In the genomic region with DNA sequence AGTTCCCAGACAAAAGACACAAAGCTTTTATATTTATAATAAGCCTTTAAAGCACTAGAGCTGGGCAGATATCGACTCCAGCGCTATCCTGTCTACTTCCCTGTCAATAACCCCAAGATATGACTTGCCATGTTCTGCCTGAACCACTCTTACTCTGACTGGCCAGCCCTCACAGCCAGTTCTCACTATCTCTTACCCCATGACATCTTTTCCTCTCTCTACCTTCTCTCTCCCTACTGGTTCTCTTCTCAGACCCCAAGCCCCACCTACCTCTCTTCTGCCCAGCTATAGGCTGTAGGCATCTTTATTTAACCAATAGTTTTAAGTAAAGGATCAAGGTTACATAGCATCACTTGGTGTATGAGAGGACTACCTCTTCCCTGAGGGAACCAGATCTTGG, we compare ENCODE assay signal across 1 mouse cellular context.
TF ChIP-seq lines count a peak whose summit lies in the region.

No protein-coding gene starts in this region.

TF ChIP-seq in MEL, 35 proteins besides CTCF, POLR2A, EP300 and RAD21 (continued from another document):
- peak; percentile 38; the same call in 1 of the 2 replicates for TF ChIP-seq ZMIZ1 (IDR thresholded peaks at IDR 0.05; ENCODE audit: low read depth, low read length)
- no peak for TF ChIP-seq GABPA (IDR thresholded peaks at IDR 0.05; ENCODE audit: low read depth, low read length)
- no peak for TF ChIP-seq MYB (IDR thresholded peaks at IDR 0.05; ENCODE audit: low read depth, low read length)
- peak; percentile 69 for TF ChIP-seq NELFE (IDR thresholded peaks at IDR 0.05; ENCODE audit: low read depth, low read length)
- TF ChIP-seq USF1 (IDR thresholded peaks at IDR 0.05; ENCODE audit: low read depth, low read length), result no peak
- TF ChIP-seq MAFK (IDR thresholded peaks at IDR 0.05; ENCODE audit: borderline replicate concordance, low read depth, low read length), result no peak
- TF ChIP-seq GATA1 (IDR thresholded peaks at IDR 0.05; ENCODE audit: low read depth, low read length), result peak; percentile 40; the same call in 1 of the 2 replicates
- no peak for TF ChIP-seq TCF12 (IDR thresholded peaks at IDR 0.05; ENCODE audit: low read depth, low read length)
